Mouse (Mus musculus): Measurements from ENCODE around the gene Prok1. TPM values are rescaled to one million over a fixed set of nuclear protein-coding genes. Genes with fewer than 3 reads are reported as not detected.

The Prok1 gene
- total and polyA plus RNA-seq, 3 experiments = not detected

DNA sequence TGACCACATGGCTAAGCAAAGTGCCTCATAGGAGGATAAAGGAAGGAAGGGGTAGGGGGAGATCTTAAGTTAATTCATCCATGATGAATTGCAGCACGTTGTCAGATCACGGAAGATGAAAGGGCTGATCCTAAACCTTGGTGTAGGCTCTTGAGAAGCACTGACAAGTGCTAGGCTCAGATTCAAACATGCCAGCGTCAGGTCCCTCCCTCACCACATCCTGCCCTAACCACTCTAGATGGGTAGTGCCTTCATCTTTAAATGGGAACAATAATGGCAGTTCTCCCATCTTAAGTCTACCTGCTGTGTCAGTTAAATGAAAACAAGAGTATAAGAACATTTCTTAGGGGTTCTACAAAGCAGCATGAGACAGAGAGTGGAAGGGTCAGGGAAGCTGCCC, 53.9 kb downstream of the Prok1 start:
- H3K4me3 ChIP-seq (replicated peaks in 1 of 3; ENCODE audit: low read depth in 2 of 3, low read length in 2 of 3, poor library complexity in 1 of 3) = no peak overlapping the region
- H3K79me2 ChIP-seq (replicated peaks; ENCODE audit: control insufficient read depth, extremely low read depth, insufficient read depth, poor library complexity, severe bottlenecking) = no peaks in the 10 kb centered on the region
- no peak for TF ChIP-seq EP300 (IDR thresholded peaks at IDR 0.05; ENCODE audit: low read length)
- no peak for TF ChIP-seq NELFE (IDR thresholded peaks at IDR 0.05; ENCODE audit: low read depth, low read length)
- TF ChIP-seq USF1 (IDR thresholded peaks at IDR 0.05; ENCODE audit: low read depth, low read length) = no peak
- TF ChIP-seq CHD1 (IDR thresholded peaks at IDR 0.05; ENCODE audit: low read depth, low read length) = no peak
- no peak for TF ChIP-seq BHLHE40 (IDR thresholded peaks at IDR 0.05; ENCODE audit: low read depth, low read length)
- TF ChIP-seq TBP (conservative IDR thresholded peaks at IDR 0.05; ENCODE audit: low read depth, low read length) = no peak
- no peak for TF ChIP-seq MAX (IDR thresholded peaks at IDR 0.05; ENCODE audit: low read length)
- H3K27ac ChIP-seq (ENCODE audit: insufficient read depth, low read depth) = no peak overlapping the region
- no peaks in the 10 kb centered on the region for H3K9me3 ChIP-seq (replicated peaks; ENCODE audit: low read length)
- in situ Hi-C loops (cut with MboI; ENCODE audit: low pct_ligation_motif_present, low pct_unique_long_range_greater_than_20kb, low sequenced_read_pairs) (loop anchor here (10.0 kb wide), 2 partner anchors 91 to 251 kb away; no protein-coding TSS in a partner anchor), dilution Hi-C loops (cut with MboI; ENCODE audit: extremely low pct_ligation_motif_present, extremely low pct_unique_long_range_greater_than_20kb, low sequenced_read_pairs) (no loop called here)
- no peaks in the 10 kb centered on the region for H3K4me1 ChIP-seq (ENCODE audit: control insufficient read depth in 1 of 2, insufficient read depth in 2 of 2)
- no peak for DNase-seq (ENCODE audit: extremely low read depth)
- peaks cover 23% of the 10 kb centered on the region for H3K27me3 ChIP-seq (replicated peaks)
- no peak overlapping the region for H3K9ac ChIP-seq (ENCODE audit: insufficient read depth, low read depth)
- H3K4me2 ChIP-seq (ENCODE audit: insufficient read depth, low read depth, poor library complexity, severe bottlenecking) = no peak overlapping the region
- no peaks in the 10 kb centered on the region for H3K36me3 ChIP-seq (replicated peaks in 1 of 2; ENCODE audit: control insufficient read depth in 1 of 2, insufficient read depth in 1 of 2, low read length in 1 of 2)

DNA sequence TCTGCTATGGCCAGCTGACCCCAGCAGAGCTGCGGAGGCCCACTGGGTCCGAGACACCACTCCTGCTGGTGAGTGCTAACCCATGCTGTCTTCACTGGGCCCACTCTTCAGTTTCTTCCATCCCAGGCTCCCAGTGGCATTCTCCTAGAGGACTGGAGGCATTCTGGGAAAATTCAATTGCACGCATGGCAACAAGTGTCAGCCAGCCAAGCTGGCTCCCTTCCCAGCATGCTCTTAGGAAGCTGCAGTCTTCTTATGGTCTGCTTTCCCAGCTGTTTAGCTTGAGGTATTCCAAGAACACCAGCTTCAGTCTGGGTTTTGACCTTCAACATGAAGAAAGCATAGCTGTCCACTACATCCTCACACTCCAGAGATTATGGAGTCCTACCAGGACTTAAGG, 56.3 kb downstream of the Prok1 start:
- in situ Hi-C loops (cut with MboI; ENCODE audit: low pct_ligation_motif_present, low pct_unique_long_range_greater_than_20kb, low sequenced_read_pairs) = loop anchor here (10.0 kb wide), 2 partner anchors 88 to 248 kb away; no protein-coding TSS in a partner anchor
- Histone ChIP-seq H3K4me2 (ENCODE audit: insufficient read depth, low read depth, poor library complexity, severe bottlenecking) (no peak overlapping the region), H3K36me3 (replicated peaks in 1 of 2; ENCODE audit: control insufficient read depth in 1 of 2, insufficient read depth in 1 of 2, low read length in 1 of 2) (no peaks in the 10 kb centered on the region), H3K4me1 (ENCODE audit: control insufficient read depth in 1 of 2, insufficient read depth in 2 of 2) (no peaks in the 10 kb centered on the region), H3K4me3 (replicated peaks in 1 of 3; ENCODE audit: low read depth in 2 of 3, low read length in 2 of 3, poor library complexity in 1 of 3) (no peak overlapping the region), H3K9ac (ENCODE audit: insufficient read depth, low read depth) (no peak overlapping the region), H3K27ac (ENCODE audit: insufficient read depth, low read depth) (no peak overlapping the region), H3K27me3 (replicated peaks) (peaks cover 19% of the 10 kb centered on the region), H3K79me2 (replicated peaks; ENCODE audit: control insufficient read depth, extremely low read depth, insufficient read depth, poor library complexity, severe bottlenecking) (no peaks in the 10 kb centered on the region), H3K9me3 (replicated peaks; ENCODE audit: low read length) (no peaks in the 10 kb centered on the region)
- TF ChIP-seq MEF2A (IDR thresholded peaks at IDR 0.05; ENCODE audit: borderline replicate concordance, low read depth, low read length) (no peak), E2F4 (IDR thresholded peaks at IDR 0.05; ENCODE audit: insufficient replicate concordance, low read depth, low read length) (no peak), POLR2A (IDR thresholded peaks at IDR 0.05; ENCODE audit: low read depth, low read length) (no peak), CHD1 (IDR thresholded peaks at IDR 0.05; ENCODE audit: low read depth, low read length) (no peak), MAX (IDR thresholded peaks at IDR 0.05; ENCODE audit: low read length) (no peak), PAX5 (IDR thresholded peaks at IDR 0.05; ENCODE audit: low read length) (no peak), SMC3 (IDR thresholded peaks at IDR 0.05; ENCODE audit: low read depth, low read length) (no peak), ELF1 (IDR thresholded peaks at IDR 0.05; ENCODE audit: low read depth, low read length) (no peak), CHD2 (IDR thresholded peaks at IDR 0.05; ENCODE audit: low read length) (no peak), RAD21 (IDR thresholded peaks at IDR 0.05; ENCODE audit: low read depth, low read length) (no peak), JUN (IDR thresholded peaks at IDR 0.05; ENCODE audit: insufficient read depth, low read depth, low read length) (no peak), ZNF384 (IDR thresholded peaks at IDR 0.05; ENCODE audit: low read depth, low read length) (no peak), HCFC1 (IDR thresholded peaks at IDR 0.05; ENCODE audit: low read depth, low read length) (no peak), ZKSCAN1 (IDR thresholded peaks at IDR 0.05; ENCODE audit: borderline replicate concordance, low read depth, low read length) (no peak), MAFK (IDR thresholded peaks at IDR 0.05; ENCODE audit: insufficient replicate concordance, low read length) (no peak), MAZ (IDR thresholded peaks at IDR 0.05; ENCODE audit: low read depth, low read length) (no peak), ETS1 (conservative IDR thresholded peaks at IDR 0.05; ENCODE audit: low read depth, low read length) (no peak)
- dilution Hi-C loops (cut with MboI; ENCODE audit: extremely low pct_ligation_motif_present, extremely low pct_unique_long_range_greater_than_20kb, low sequenced_read_pairs) = no loop called here
- DNase-seq (ENCODE audit: extremely low read depth) = no peak

Other genes with a start within 250 kb of the Prok1 start
- 0.84 and 0.85 TPM in 2 replicates for gene Kcna3, start 203.5 kb downstream of the Prok1 start, total RNA-seq (2012; rRNA removed)
- gene Kcna3, start 203.5 kb downstream of the Prok1 start, total RNA-seq (2014; rRNA removed) = not detected in 2 replicates
- gene Kcna3, start 203.5 kb downstream of the Prok1 start, polyA plus RNA-seq (2012; ENCODE audit: insufficient read length, low read depth) = not detected in 2 replicates
- not detected in 2 replicates for gene Kcna2, start 138.6 kb downstream of the Prok1 start, total RNA-seq (2012; rRNA removed)
- gene Kcna2, start 138.6 kb downstream of the Prok1 start, total RNA-seq (2014; rRNA removed) = not detected in 2 replicates
- not detected in 2 replicates for gene Kcna2, start 138.6 kb downstream of the Prok1 start, polyA plus RNA-seq (2012; ENCODE audit: insufficient read length, low read depth)
- gene Kcna10, start 56.7 kb downstream of the Prok1 start, total RNA-seq (2012; rRNA removed) = not detected in 2 replicates
- not detected in 2 replicates for gene Kcna10, start 56.7 kb downstream of the Prok1 start, total RNA-seq (2014; rRNA removed)
- not detected in 2 replicates for gene Kcna10, start 56.7 kb downstream of the Prok1 start, polyA plus RNA-seq (2012; ENCODE audit: insufficient read length, low read depth)
- gene Cym, start 18.0 kb downstream of the Prok1 start, total RNA-seq (2012; rRNA removed) = not detected in 2 replicates
- gene Cym, start 18.0 kb downstream of the Prok1 start, total RNA-seq (2014; rRNA removed) = not detected in 2 replicates
- gene Cym, start 18.0 kb downstream of the Prok1 start, polyA plus RNA-seq (2012; ENCODE audit: insufficient read length, low read depth) = not detected in 2 replicates
- gene A630076J17Rik, start 9.1 kb downstream of the Prok1 start, total RNA-seq (2012; rRNA removed) = not detected in 2 replicates
- gene A630076J17Rik, start 9.1 kb downstream of the Prok1 start, total RNA-seq (2014; rRNA removed) = not detected in 2 replicates
- not detected in 2 replicates for gene A630076J17Rik, start 9.1 kb downstream of the Prok1 start, polyA plus RNA-seq (2012; ENCODE audit: insufficient read length, low read depth)
- gene Lamtor5, start 39.2 kb upstream of the Prok1 start, total RNA-seq (2012; rRNA removed) = 119 and 142 TPM in 2 replicates
- gene Lamtor5, start 39.2 kb upstream of the Prok1 start, total RNA-seq (2014; rRNA removed) = 162 and 183 TPM in 2 replicates
- 113 and 137 TPM in 2 replicates for gene Lamtor5, start 39.2 kb upstream of the Prok1 start, polyA plus RNA-seq (2012; ENCODE audit: insufficient read length, low read depth)
- 0.08 TPM in 1 of 2 replicates, not detected in the other for gene Slc16a4, start 51.5 kb upstream of the Prok1 start, total RNA-seq (2012; rRNA removed)
- not detected in 2 replicates for gene Slc16a4, start 51.5 kb upstream of the Prok1 start, total RNA-seq (2014; rRNA removed)
- gene Slc16a4, start 51.5 kb upstream of the Prok1 start, polyA plus RNA-seq (2012; ENCODE audit: insufficient read length, low read depth) = 0.45 and 0.60 TPM in 2 replicates
- 26.0 and 30.5 TPM in 2 replicates for gene Rbm15, start 94.0 kb upstream of the Prok1 start, total RNA-seq (2012; rRNA removed)
- gene Rbm15, start 94.0 kb upstream of the Prok1 start, total RNA-seq (2014; rRNA removed) = 15.2 and 17.0 TPM in 2 replicates
- 14.5 and 17.2 TPM in 2 replicates for gene Rbm15, start 94.0 kb upstream of the Prok1 start, polyA plus RNA-seq (2012; ENCODE audit: insufficient read length, low read depth)
- gene Kcnc4, start 219.8 kb upstream of the Prok1 start, total RNA-seq (2012; rRNA removed) = not detected in 2 replicates
- gene Kcnc4, start 219.8 kb upstream of the Prok1 start, total RNA-seq (2014; rRNA removed) = not detected in 2 replicates
- not detected in 2 replicates for gene Kcnc4, start 219.8 kb upstream of the Prok1 start, polyA plus RNA-seq (2012; ENCODE audit: insufficient read length, low read depth)

All from CH12.LX (cell line).